Mouse (Mus musculus) small intestine, adult 2 months (tissue): ENCODE measurements around the gene Thap2.

ENCODE experiments used
- CTCF ChIP-seq: fragments of 200-500 bp; IDR thresholded peaks from 2 replicates; pipeline ENCODE4 v1.5.1; 2012; ENCODE audit warnings: low read depth, mild to moderate bottlenecking, control low read depth, inconsistent platforms, low read length, moderate library complexity, mixed read lengths; ENCODE audit not compliant: insufficient replicate concordance, insufficient read length; ENCODE audit errors: extremely low read depth
- POLR2A ChIP-seq: fragments of 200-500 bp; IDR thresholded peaks from 2 replicates; pipeline ENCODE4 v1.6.1; 2012; ENCODE audit warnings: low read depth, mild to moderate bottlenecking, control low read depth, inconsistent platforms, low read length, moderate library complexity

GRCm38 (mm10) chr10:115381506-115382084 is 2.6 kb downstream of the Thap2 start:
- TF ChIP-seq CTCF (no peak), POLR2A (no peak)
